Mouse (Mus musculus) adrenal gland, adult (tissue): ENCODE measurements around the gene Ttc8.
A peak's percentile ranks its signal among the peaks of the same experiment; 100 is the strongest.
"Not testable (repeated sequence)": the region's sequence is repeated elsewhere in the genome, so short reads cannot be mapped to it uniquely, and the experiment has no call there.

Experiments used
- DNase-seq, 2 experiments: peaks; one replicate each; pipeline ENCODE4 v3.0.0; 2022 to 2023; ENCODE audit warnings: low spot score in 1 of 2; ENCODE audit not compliant: inconsistent age in 2 of 2

The Ttc8 gene

GRCm38 (mm10) chr12:98920194-98920991 is at the start of gene Ttc8:
Ttc8 (plus strand) TSS chr12:98920574.
- peak; percentile 89 to 97 for DNase-seq

GRCm38 (mm10) chr12:98872836-98873235 is 47.5 kb upstream of the Ttc8 start:
- DNase-seq, result no peak

- no peak for DNase-seq
Measured at GRCm38 (mm10) chr12:98875216-98875615, 45.2 kb upstream of the Ttc8 start.

GRCm38 (mm10) chr12:98878693-98879092 is 41.7 kb upstream of the Ttc8 start:
- DNase-seq, result no peak

GRCm38 (mm10) chr12:98881796-98882195 is 38.6 kb upstream of the Ttc8 start:
- peak in 1 of 2 experiments; percentile 38 for DNase-seq

GRCm38 (mm10) chr12:98884515-98884914 is 35.9 kb upstream of the Ttc8 start:
- DNase-seq, result no peak

GRCm38 (mm10) chr12:98896761-98897160 is 23.6 kb upstream of the Ttc8 start:
- no peak for DNase-seq

- no peak for DNase-seq
Measured at GRCm38 (mm10) chr12:98899676-98900075, 20.7 kb upstream of the Ttc8 start.

- peak in 1 of 2 experiments; percentile 69 for DNase-seq
Measured at GRCm38 (mm10) chr12:98900341-98900880, 20.0 kb upstream of the Ttc8 start.

GRCm38 (mm10) chr12:98900881-98901801 is 19.2 kb upstream of the Ttc8 start, which contains the start of gene Eml5:
Eml5 (minus strand) TSS chr12:98901484.
- peak; percentile 84 to 94 for DNase-seq

GRCm38 (mm10) chr12:98905466-98905865 is 14.9 kb upstream of the Ttc8 start:
- no peak for DNase-seq

GRCm38 (mm10) chr12:98910096-98910495 is 10.3 kb upstream of the Ttc8 start:
- no peak for DNase-seq

- no peak for DNase-seq
Measured at GRCm38 (mm10) chr12:98931174-98931573, 10.8 kb downstream of the Ttc8 start.

- DNase-seq, result no peak
Measured at GRCm38 (mm10) chr12:98932441-98932840, 12.1 kb downstream of the Ttc8 start.

GRCm38 (mm10) chr12:98932856-98933255 is 12.5 kb downstream of the Ttc8 start:
- DNase-seq, result no peak

- DNase-seq, result not testable (repeated sequence)
Measured at GRCm38 (mm10) chr12:98951295-98951694, 30.9 kb downstream of the Ttc8 start.

GRCm38 (mm10) chr12:98956951-98957350 is 36.6 kb downstream of the Ttc8 start:
- DNase-seq, result peak; percentile 14 to 34

- DNase-seq, result no peak
Measured at GRCm38 (mm10) chr12:98957455-98957854, 37.1 kb downstream of the Ttc8 start.

GRCm38 (mm10) chr12:98961008-98961407 is 40.6 kb downstream of the Ttc8 start:
- DNase-seq, result no peak

GRCm38 (mm10) chr12:98961415-98961814 is 41.0 kb downstream of the Ttc8 start:
- DNase-seq, result no peak

GRCm38 (mm10) chr12:98965441-98966135 is 45.2 kb downstream of the Ttc8 start:
- peak in 1 of 2 experiments; percentile 34 for DNase-seq
